Mouse (Mus musculus) liver, embryonic 13.5 days (tissue): Measurements from ENCODE around the gene Ybx2. TPM values are rescaled to one million over a fixed set of nuclear protein-coding genes. Genes with fewer than 3 reads are reported as not detected.

Experiments
- ATAC-seq: fragments of 200-750 bp; cut with Nextera tagmentation; 2 replicates; pipeline ENCODE4 v1.8.0; 2017; ENCODE audit warnings: low read depth, mild to moderate bottlenecking, moderate number of reproducible peaks, moderate library complexity
- DNase-seq: peaks from one replicate; pipeline ENCODE4 v3.0.0; 2022
- H3K27ac ChIP-seq: fragments of 300-500 bp; sonication (generic); 2 replicates; pipeline ENCODE4 v1.5.1; 2015; ENCODE audit warnings: moderate library complexity, mild to moderate bottlenecking, inconsistent platforms
- H3K27me3 ChIP-seq: fragments of 300-500 bp; sonication (generic); 2 replicates; pipeline ENCODE4 v1.6.1; 2015; ENCODE audit warnings: mild to moderate bottlenecking, inconsistent platforms
- H3K36me3 ChIP-seq: fragments of 300-500 bp; sonication (generic); 2 replicates; pipeline ENCODE4 v1.6.1; 2015; ENCODE audit warnings: mild to moderate bottlenecking, inconsistent platforms
- H3K4me1 ChIP-seq: fragments of 300-500 bp; sonication (generic); replicated peaks from 2 replicates; pipeline ENCODE4 v1.6.1; 2015; ENCODE audit warnings: inconsistent platforms
- H3K4me2 ChIP-seq: fragments of 300-500 bp; sonication (generic); 2 replicates; pipeline ENCODE4 v1.6.1; 2015; ENCODE audit warnings: inconsistent platforms, mild to moderate bottlenecking, moderate library complexity
- H3K4me3 ChIP-seq: fragments of 300-500 bp; sonication (generic); replicated peaks from 2 replicates; pipeline ENCODE4 v1.5.1; 2015; ENCODE audit warnings: mild to moderate bottlenecking, inconsistent platforms
- H3K9ac ChIP-seq: fragments of 300-500 bp; sonication (generic); 2 replicates; pipeline ENCODE4 v1.6.1; 2015; ENCODE audit warnings: mild to moderate bottlenecking, inconsistent platforms
- H3K9me3 ChIP-seq: fragments of 300-500 bp; sonication (generic); replicated peaks from 2 replicates; pipeline ENCODE4 v1.6.1; 2016; ENCODE audit warnings: inconsistent platforms
- WGBS: fragments of 180-500 bp; shearing (Covaris S2); methylation state at CpG from one replicate; pipeline ENCODE4 v1.1.7; 2015; ENCODE audit not compliant: insufficient replicate concordance; 5-methylcytosine and 5-hydroxymethylcytosine counted together
- polyA plus RNA-seq: library from polyadenylated mRNA; unstranded; fragments of >200 nt; fragmentation: Nextera tagmentation; extraction: Ambion mirVana; gene quantifications from 2 replicates; pipeline ENCODE4 v1.2.1, GENCODE M21; 2015

The Ybx2 gene
- polyA plus RNA-seq, 1 experiment from 2014 or later, result 0.30 TPM

- 0 out of 2 replicates have a peak, but pooled peaks have one; percentile 4 for ATAC-seq
- DNase-seq, result no peak
- peak overlapping the region; percentile 47 for H3K4me3 ChIP-seq
- peaks cover 32% of the 10 kb centered on the region for H3K36me3 ChIP-seq
- H3K4me1 ChIP-seq, result peaks cover 29% of the 10 kb centered on the region
- H3K4me2 ChIP-seq, result peak overlapping the region; percentile 68
- no peaks in the 10 kb centered on the region for H3K9me3 ChIP-seq
- 0 out of 2 replicates have a peak overlapping the region, but pooled peaks have one; percentile 15 for H3K9ac ChIP-seq
- 28% methylated on average over 17 of the region's 17 CpGs for WGBS
- peaks cover 67% of the 10 kb centered on the region for H3K27me3 ChIP-seq
- no peak overlapping the region for H3K27ac ChIP-seq
Measured at GRCm38 (mm10) chr11:69966860-69967517, 31.4 kb downstream of the Ybx2 start.

GRCm38 (mm10) chr11:69968793-69969192, 33.2 kb downstream of the Ybx2 start:
- Histone ChIP-seq H3K27me3 (peaks cover 48% of the 10 kb centered on the region), H3K27ac (no peak overlapping the region), H3K36me3 (peaks cover 50% of the 10 kb centered on the region), H3K4me2 (no peak overlapping the region), H3K4me3 (no peak overlapping the region), H3K9ac (no peak overlapping the region), H3K9me3 (no peaks in the 10 kb centered on the region), H3K4me1 (peaks cover 29% of the 10 kb centered on the region)
- WGBS, result 67% methylated on average over 4 of the region's 4 CpGs
- DNase-seq, result no peak
- no peak for ATAC-seq

- no peak overlapping the region for H3K9ac ChIP-seq
- H3K4me2 ChIP-seq, result no peak overlapping the region
- WGBS, result 74% methylated on average over 6 of the region's 6 CpGs
- no peak overlapping the region for H3K4me3 ChIP-seq
- no peaks in the 10 kb centered on the region for H3K9me3 ChIP-seq
- no peak overlapping the region for H3K27ac ChIP-seq
- DNase-seq, result no peak
- H3K36me3 ChIP-seq, result peaks cover 64% of the 10 kb centered on the region
- H3K4me1 ChIP-seq, result peaks cover 26% of the 10 kb centered on the region
- no peak for ATAC-seq
- H3K27me3 ChIP-seq, result peaks cover 34% of the 10 kb centered on the region
Measured at GRCm38 (mm10) chr11:69970222-69970621, 34.6 kb downstream of the Ybx2 start.

GRCm38 (mm10) chr11:69970775-69971174, 35.2 kb downstream of the Ybx2 start:
- no peak for DNase-seq
- no peak overlapping the region for H3K27ac ChIP-seq

GRCm38 (mm10) chr11:69974907-69975306, 39.3 kb downstream of the Ybx2 start:
- H3K27me3 ChIP-seq, result no peaks in the 10 kb centered on the region
- H3K27ac ChIP-seq, result no peak overlapping the region
- ATAC-seq, result no peak
- H3K9ac ChIP-seq, result no peak overlapping the region
- H3K4me1 ChIP-seq, result peaks cover 12% of the 10 kb centered on the region
- H3K4me3 ChIP-seq, result no peak overlapping the region
- no peak overlapping the region for H3K4me2 ChIP-seq
- WGBS, result 78% methylated on average over 2 of the region's 2 CpGs
- no peak for DNase-seq
- H3K36me3 ChIP-seq, result peaks cover 71% of the 10 kb centered on the region
- H3K9me3 ChIP-seq, result no peaks in the 10 kb centered on the region

More at GRCm38 (mm10) chr11:69970775-69971174, 35.2 kb downstream of the Ybx2 start:
- 57% methylated on average over 3 of the region's 3 CpGs for WGBS
- Histone ChIP-seq H3K27me3 (peaks cover 29% of the 10 kb centered on the region), H3K36me3 (peaks cover 66% of the 10 kb centered on the region), H3K4me2 (no peak overlapping the region), H3K4me1 (peaks cover 21% of the 10 kb centered on the region), H3K9ac (no peak overlapping the region), H3K9me3 (no peaks in the 10 kb centered on the region), H3K4me3 (no peak overlapping the region)
- ATAC-seq, result no peak

GRCm38 (mm10) chr11:69976271-69976670, 40.7 kb downstream of the Ybx2 start:
- H3K4me3 ChIP-seq, result no peak overlapping the region
- whole genome bisulfite sequencing, result 61% methylated on average over 4 of the region's 4 CpGs
- no peaks in the 10 kb centered on the region for H3K9me3 ChIP-seq
- H3K27me3 ChIP-seq, result no peaks in the 10 kb centered on the region
- no peak for ATAC-seq
- H3K4me2 ChIP-seq, result no peak overlapping the region
- DNase-seq, result no peak
- peaks cover 12% of the 10 kb centered on the region for H3K4me1 ChIP-seq
- H3K27ac ChIP-seq, result no peak overlapping the region
- H3K36me3 ChIP-seq, result peaks cover 62% of the 10 kb centered on the region
- H3K9ac ChIP-seq, result no peak overlapping the region

- H3K27me3 ChIP-seq, result no peaks in the 10 kb centered on the region
- H3K4me1 ChIP-seq, result peaks cover 36% of the 10 kb centered on the region
- no peak for DNase-seq
- ATAC-seq, result peak; percentile 30
- H3K9me3 ChIP-seq, result no peaks in the 10 kb centered on the region
- peak overlapping the region; percentile 99 for H3K9ac ChIP-seq
- peak overlapping the region; percentile 99 for H3K4me3 ChIP-seq
- H3K36me3 ChIP-seq, result peaks cover 48% of the 10 kb centered on the region
- peak overlapping the region; percentile 95 for H3K4me2 ChIP-seq
- peak overlapping the region; percentile 98 for H3K27ac ChIP-seq
- 1% methylated on average over 16 of the region's 16 CpGs for WGBS
Measured at GRCm38 (mm10) chr11:69979827-69980195, 44.2 kb downstream of the Ybx2 start.

GRCm38 (mm10) chr11:69980196-69981140, 44.9 kb downstream of the Ybx2 start:
- WGBS, result 1% methylated on average over 44 of the region's 60 CpGs
- Histone ChIP-seq H3K36me3 (peaks cover 49% of the 10 kb centered on the region), H3K9me3 (no peaks in the 10 kb centered on the region), H3K9ac (peak overlapping the region; percentile 99), H3K4me3 (peak overlapping the region; percentile 99), H3K4me2 (peak overlapping the region; percentile 95), H3K27ac (peak overlapping the region; percentile 98), H3K27me3 (no peaks in the 10 kb centered on the region), H3K4me1 (peaks cover 36% of the 10 kb centered on the region)
- peak; percentile 90 for ATAC-seq
- peak; percentile 98 for DNase-seq

GRCm38 (mm10) chr11:69981141-69981762, 45.7 kb downstream of the Ybx2 start, which contains the start of gene Ctdnep1:
TSS of gene Ctdnep1 (plus strand) at chr11:69981156.
- Histone ChIP-seq H3K27me3 (no peaks in the 10 kb centered on the region), H3K4me1 (peaks cover 36% of the 10 kb centered on the region), H3K4me3 (peak within 1 kb of the TSS; percentile 99), H3K9ac (peak within 1 kb of the TSS; percentile 99), H3K36me3 (peaks cover 55% of the 10 kb centered on the region), H3K27ac (peak within 1 kb of the TSS; percentile 98), H3K9me3 (no peaks in the 10 kb centered on the region), H3K4me2 (peak within 1 kb of the TSS; percentile 95)
- ATAC-seq (0 out of 2 replicates have a peak, but pooled peaks have one; percentile 1), DNase-seq (no peak)
- WGBS, result under 1% methylated on average over 43 of the region's 43 CpGs

- H3K4me2 ChIP-seq, result peak within 1 kb of the TSS; percentile 95
- ATAC-seq (no peak), DNase-seq (no peak)
- peak within 1 kb of the TSS; percentile 99 for H3K4me3 ChIP-seq
- no peaks in the 10 kb centered on the region for H3K9me3 ChIP-seq
- no peaks in the 10 kb centered on the region for H3K27me3 ChIP-seq
- H3K4me1 ChIP-seq, result peaks cover 34% of the 10 kb centered on the region
- H3K27ac ChIP-seq, result peak within 1 kb of the TSS; percentile 98
- H3K36me3 ChIP-seq, result peaks cover 57% of the 10 kb centered on the region
- WGBS, result 49% methylated on average over 8 of the region's 8 CpGs
- peak within 1 kb of the TSS; percentile 99 for H3K9ac ChIP-seq
Measured at GRCm38 (mm10) chr11:69982225-69982624, 46.6 kb downstream of the Ybx2 start, which contains the start of gene Elp5. TSS of gene Elp5 (minus strand) at chr11:69982517.

GRCm38 (mm10) chr11:69982877-69983276, 47.3 kb downstream of the Ybx2 start:
- H3K27ac ChIP-seq, result peak overlapping the region; percentile 98
- H3K36me3 ChIP-seq, result peaks cover 59% of the 10 kb centered on the region
- peak overlapping the region; percentile 95 for H3K4me2 ChIP-seq
- H3K27me3 ChIP-seq, result no peaks in the 10 kb centered on the region
- DNase-seq (no peak), ATAC-seq (no peak)
- WGBS, result 29% methylated on average over 5 of the region's 5 CpGs
- H3K9ac ChIP-seq, result peak overlapping the region; percentile 99
- H3K4me1 ChIP-seq, result peaks cover 34% of the 10 kb centered on the region
- H3K9me3 ChIP-seq, result no peaks in the 10 kb centered on the region
- peak overlapping the region; percentile 99 for H3K4me3 ChIP-seq
